25 mouse cellular contexts compared by ENCODE assay signal in genomic region chr6:140448010-140448739, GRCm38 (mm10). TPM values are rescaled to one million over a fixed set of nuclear protein-coding genes. Genes with fewer than 3 reads are reported as not detected.
DNase-seq lines count a peak whose midpoint lies in the region; ATAC-seq and TF ChIP-seq lines count a peak whose summit lies in the region.
"Had no signal": no experiment of that assay in that cellular context is flagged by ENCODE, and none has a peak within 500 bp of the region (broad histone marks: within the 10 kb centered on the region; RNA-seq: fewer than 3 reads in every experiment).

No protein-coding gene starts in this region.

- ATAC-seq in forebrain, embryonic 12.5 days (ENCODE audit: low FRiP score) = no peak
- no peak for ATAC-seq in forebrain, embryonic 16.5 days
- no peak for ATAC-seq in midbrain, embryonic 13.5 days
- no peak for ATAC-seq in midbrain, embryonic 11.5 days (ENCODE audit: low FRiP score)
- ATAC-seq: intestine, postnatal 0 days; Patski had no signal

- peak overlapping the region; percentile 42; the same call in 1 of the 2 replicates for H3K27ac ChIP-seq in forebrain, embryonic 12.5 days
- no peak overlapping the region for H3K27ac ChIP-seq in forebrain, embryonic 16.5 days (ENCODE audit: low read length)
- peak overlapping the region; percentile 44; the same call in 1 of the 2 replicates for H3K27ac ChIP-seq in midbrain, embryonic 13.5 days
- H3K27ac ChIP-seq in midbrain, embryonic 11.5 days (ENCODE audit: low read depth, low read length) = no peak overlapping the region
- H3K27ac ChIP-seq: embryonic facial prominence, embryonic 12.5 days; hindbrain, embryonic 12.5 days; kidney, embryonic 15.5 days; liver, embryonic 14.5 days; macrophage; stomach, embryonic 15.5 days had no signal

- no peaks in the 10 kb centered on the region for H3K27me3 ChIP-seq in forebrain, embryonic 12.5 days
- no peaks in the 10 kb centered on the region for H3K27me3 ChIP-seq in forebrain, embryonic 16.5 days (replicated peaks; ENCODE audit: control insufficient read depth, insufficient read depth, low read length)
- H3K27me3 ChIP-seq in midbrain, embryonic 13.5 days = no peaks in the 10 kb centered on the region
- H3K27me3 ChIP-seq in midbrain, embryonic 11.5 days (ENCODE audit: control insufficient read depth, insufficient read depth, low read length) = no peaks in the 10 kb centered on the region
- H3K27me3 ChIP-seq: embryonic facial prominence, embryonic 12.5 days; hindbrain, embryonic 12.5 days; kidney, embryonic 15.5 days; Patski; stomach, embryonic 15.5 days had no signal

- 88% methylated on average over 21 of the region's 21 CpGs for WGBS in forebrain, embryonic 12.5 days
- 77% methylated on average over 21 of the region's 21 CpGs for WGBS in forebrain, embryonic 16.5 days
- 82% methylated on average over 21 of the region's 21 CpGs for WGBS in midbrain, embryonic 13.5 days
- 94% methylated on average over 21 of the region's 21 CpGs for WGBS in midbrain, embryonic 11.5 days

- H3K4me1 ChIP-seq in forebrain, embryonic 12.5 days = peaks cover 20% of the 10 kb centered on the region
- H3K4me1 ChIP-seq in forebrain, embryonic 16.5 days (replicated peaks; ENCODE audit: control insufficient read depth, insufficient read depth, low read length) = peaks cover 8% of the 10 kb centered on the region; the same call in 1 of the 2 replicates
- peaks cover 32% of the 10 kb centered on the region for H3K4me1 ChIP-seq in midbrain, embryonic 13.5 days (replicated peaks)
- peaks cover 13% of the 10 kb centered on the region for H3K4me1 ChIP-seq in midbrain, embryonic 11.5 days (ENCODE audit: control insufficient read depth, insufficient read depth, low read length)

- H3K9me3 ChIP-seq in forebrain, embryonic 12.5 days = no peaks in the 10 kb centered on the region; the same call in 1 of the 2 replicates
- no peaks in the 10 kb centered on the region for H3K9me3 ChIP-seq in forebrain, embryonic 16.5 days (ENCODE audit: control insufficient read depth, low read length)
- no peaks in the 10 kb centered on the region for H3K9me3 ChIP-seq in midbrain, embryonic 13.5 days
- H3K9me3 ChIP-seq in midbrain, embryonic 11.5 days (ENCODE audit: control insufficient read depth, low read length) = no peaks in the 10 kb centered on the region
- H3K9me3 ChIP-seq: embryonic facial prominence, embryonic 12.5 days; hindbrain, embryonic 12.5 days; kidney, embryonic 15.5 days; stomach, embryonic 15.5 days had no signal

- DNase-seq in heart, adult 11 months = peak; percentile 36
- no peak for DNase-seq in heart, adult 18-20 months
- DNase-seq in midbrain, embryonic 11.5 days (ENCODE audit: low spot score, missing footprints) = no peak
- peak; percentile 37 for DNase-seq in brain, embryonic 14.5 days (ENCODE audit: low read depth)
- DNase-seq: adrenal gland, postnatal 14 days; cerebellum, adult 8-10 months; embryo, embryonic 11 days; gastrocnemius, postnatal 25 days; heart, postnatal 14 days; kidney, postnatal 25 days; liver; lung, adult 2 months; lung, postnatal 10 days; right cerebral cortex, postnatal 14 days had no signal

- no peak for TF ChIP-seq CTCF in brain, embryonic 14.5 days (IDR thresholded peaks at IDR 0.05; ENCODE audit: borderline replicate concordance, extremely low read depth, insufficient read depth, insufficient read length)

- no peak overlapping the region for H3K4me3 ChIP-seq in forebrain, embryonic 12.5 days (replicated peaks)
- H3K4me3 ChIP-seq in forebrain, embryonic 16.5 days (replicated peaks; ENCODE audit: low read length) = no peak overlapping the region
- H3K4me3 ChIP-seq in midbrain, embryonic 13.5 days (replicated peaks) = no peak overlapping the region
- no peak overlapping the region for H3K4me3 ChIP-seq in midbrain, embryonic 11.5 days (ENCODE audit: low read depth, low read length)
- H3K4me3 ChIP-seq: embryonic facial prominence, embryonic 12.5 days; hindbrain, embryonic 12.5 days; kidney, embryonic 15.5 days; stomach, embryonic 15.5 days had no signal

- H3K36me3 ChIP-seq in forebrain, embryonic 12.5 days (replicated peaks) = peaks cover 11% of the 10 kb centered on the region
- no peaks in the 10 kb centered on the region; the same call in 1 of the 2 replicates for H3K36me3 ChIP-seq in forebrain, embryonic 16.5 days (ENCODE audit: control insufficient read depth, insufficient read depth)
- peaks cover 15% of the 10 kb centered on the region for H3K36me3 ChIP-seq in midbrain, embryonic 13.5 days
- peaks cover 6% of the 10 kb centered on the region; the same call in 1 of the 2 replicates for H3K36me3 ChIP-seq in midbrain, embryonic 11.5 days (ENCODE audit: control insufficient read depth, insufficient read depth, low read length)

- no peak overlapping the region for H3K4me2 ChIP-seq in forebrain, embryonic 12.5 days
- H3K4me2 ChIP-seq in forebrain, embryonic 16.5 days (ENCODE audit: low read length) = no peak overlapping the region
- H3K4me2 ChIP-seq in midbrain, embryonic 13.5 days (replicated peaks) = no peak overlapping the region
- no peak overlapping the region for H3K4me2 ChIP-seq in midbrain, embryonic 11.5 days
- H3K4me2 ChIP-seq: embryonic facial prominence, embryonic 12.5 days; hindbrain, embryonic 12.5 days; kidney, embryonic 15.5 days; stomach, embryonic 15.5 days had no signal

- H3K9ac ChIP-seq in forebrain, embryonic 12.5 days = no peak overlapping the region
- no peak overlapping the region for H3K9ac ChIP-seq in forebrain, embryonic 16.5 days (replicated peaks; ENCODE audit: low read depth, low read length)
- no peak overlapping the region for H3K9ac ChIP-seq in midbrain, embryonic 13.5 days (replicated peaks)
- no peak overlapping the region for H3K9ac ChIP-seq in midbrain, embryonic 11.5 days (ENCODE audit: low read length)
- H3K9ac ChIP-seq: embryonic facial prominence, embryonic 12.5 days; hindbrain, embryonic 12.5 days; kidney, embryonic 15.5 days; liver, embryonic 14.5 days; stomach, embryonic 15.5 days had no signal

- no peak for TF ChIP-seq POLR2A in brain, embryonic 14.5 days (IDR thresholded peaks at IDR 0.05; ENCODE audit: borderline replicate concordance, extremely low read depth, insufficient read depth, insufficient read length, poor library complexity, severe bottlenecking)

RNA-seq across cellular contexts. Expression of gene Plekha5, which starts 24.3 kb away (rescaled TPM):
- polyA plus RNA-seq in forebrain, embryonic 12.5 days (2016; fragmentation: Nextera tagmentation; extraction: Ambion mirVana) = 46.9 and 51.4 TPM in 2 replicates
- 27.7 and 33.5 TPM in 2 replicates for polyA plus RNA-seq in forebrain, embryonic 16.5 days (2015; fragmentation: Nextera tagmentation; extraction: Ambion mirVana)
- 10 to 100 TPM; 21.5 to 28.3 TPM for total RNA-seq in heart, adult 18-20 months (2021)
- polyA plus RNA-seq in midbrain, embryonic 13.5 days (2015; fragmentation: Nextera tagmentation; extraction: Ambion mirVana) = 39.9 and 41.8 TPM in 2 replicates
- 56.9 and 57.2 TPM in 2 replicates for polyA plus RNA-seq in midbrain, embryonic 11.5 days (2014; fragmentation: Nextera tagmentation; extraction: Ambion mirVana)
- polyA plus RNA-seq in brain, embryonic 14.5 days (2012; rRNA removed) = 91.1 and 103 TPM in 2 replicates

Comparison
In these comparisons a context has a peak if more than half of its experiments do, and no peak if none do; other contexts are left out.
1. H3K27ac ChIP-seq: peak in forebrain, embryonic 12.5 days (single experiment) and midbrain, embryonic 13.5 days (single experiment); none in forebrain, embryonic 16.5 days (single experiment) and midbrain, embryonic 11.5 days (single experiment).
2. DNase-seq: peak in heart, adult 11 months (single experiment) and brain, embryonic 14.5 days (single experiment); none in heart, adult 18-20 months (0 of 2) and midbrain, embryonic 11.5 days (single experiment).